Mouse (Mus musculus) embryonic facial prominence, embryonic 13.5 days (tissue): ENCODE results near the gene Prr18. TPM values are rescaled to one million over a fixed set of nuclear protein-coding genes. Genes with fewer than 3 reads are reported as not detected.
"Not testable (repeated sequence)": the region's sequence is repeated elsewhere in the genome, so short reads cannot be mapped to it uniquely, and the experiment has no call there.

Experiments
- ATAC-seq: fragments of 200-750 bp; cut with Nextera tagmentation; 2 replicates; pipeline ENCODE4 v1.8.0; 2017; ENCODE audit warnings: low read depth; ENCODE audit not compliant: insufficient number of reproducible peaks, insufficient read depth, low FRiP score, low TSS enrichment
- H3K27ac ChIP-seq: fragments of 300-500 bp; sonication (generic); 2 replicates; pipeline ENCODE4 v1.5.1; 2015; ENCODE audit warnings: moderate library complexity, mild to moderate bottlenecking, inconsistent platforms
- H3K27me3 ChIP-seq: fragments of 300-500 bp; sonication (generic); 2 replicates; pipeline ENCODE4 v1.6.1; 2015; ENCODE audit warnings: mild to moderate bottlenecking, inconsistent platforms
- H3K36me3 ChIP-seq: fragments of 300-500 bp; sonication (generic); 2 replicates; pipeline ENCODE4 v1.6.1; 2015; ENCODE audit warnings: mild to moderate bottlenecking, inconsistent platforms
- H3K4me1 ChIP-seq: fragments of 300-500 bp; sonication (generic); 2 replicates; pipeline ENCODE4 v1.6.1; 2015; ENCODE audit warnings: inconsistent platforms
- H3K4me2 ChIP-seq: fragments of 300-500 bp; sonication (generic); 2 replicates; pipeline ENCODE4 v1.6.1; 2015; ENCODE audit warnings: moderate library complexity, mild to moderate bottlenecking, inconsistent platforms
- H3K4me3 ChIP-seq: fragments of 300-500 bp; sonication (generic); 2 replicates; pipeline ENCODE4 v1.5.1; 2015; ENCODE audit warnings: mild to moderate bottlenecking, inconsistent platforms
- H3K9ac ChIP-seq: fragments of 300-500 bp; sonication (generic); 2 replicates; pipeline ENCODE4 v1.6.1; 2015; ENCODE audit warnings: mild to moderate bottlenecking, inconsistent platforms
- H3K9me3 ChIP-seq: fragments of 300-500 bp; sonication (generic); 2 replicates; pipeline ENCODE4 v1.6.1; 2016; ENCODE audit warnings: inconsistent platforms
- WGBS: fragments of 180-500 bp; shearing (Covaris S2); methylation state at CpG from one replicate; pipeline ENCODE4 v1.1.7; 2015; ENCODE audit warnings: mixed read lengths; 5-methylcytosine and 5-hydroxymethylcytosine counted together
- polyA plus RNA-seq: library from polyadenylated mRNA; unstranded; fragments of >200 nt; fragmentation: Nextera tagmentation; extraction: Ambion mirVana; gene quantifications from 2 replicates; pipeline ENCODE4 v1.2.1, GENCODE M21; 2015

The Prr18 gene
- polyA plus RNA-seq, 1 experiment from 2014 or later = 0.52 TPM

DNA sequence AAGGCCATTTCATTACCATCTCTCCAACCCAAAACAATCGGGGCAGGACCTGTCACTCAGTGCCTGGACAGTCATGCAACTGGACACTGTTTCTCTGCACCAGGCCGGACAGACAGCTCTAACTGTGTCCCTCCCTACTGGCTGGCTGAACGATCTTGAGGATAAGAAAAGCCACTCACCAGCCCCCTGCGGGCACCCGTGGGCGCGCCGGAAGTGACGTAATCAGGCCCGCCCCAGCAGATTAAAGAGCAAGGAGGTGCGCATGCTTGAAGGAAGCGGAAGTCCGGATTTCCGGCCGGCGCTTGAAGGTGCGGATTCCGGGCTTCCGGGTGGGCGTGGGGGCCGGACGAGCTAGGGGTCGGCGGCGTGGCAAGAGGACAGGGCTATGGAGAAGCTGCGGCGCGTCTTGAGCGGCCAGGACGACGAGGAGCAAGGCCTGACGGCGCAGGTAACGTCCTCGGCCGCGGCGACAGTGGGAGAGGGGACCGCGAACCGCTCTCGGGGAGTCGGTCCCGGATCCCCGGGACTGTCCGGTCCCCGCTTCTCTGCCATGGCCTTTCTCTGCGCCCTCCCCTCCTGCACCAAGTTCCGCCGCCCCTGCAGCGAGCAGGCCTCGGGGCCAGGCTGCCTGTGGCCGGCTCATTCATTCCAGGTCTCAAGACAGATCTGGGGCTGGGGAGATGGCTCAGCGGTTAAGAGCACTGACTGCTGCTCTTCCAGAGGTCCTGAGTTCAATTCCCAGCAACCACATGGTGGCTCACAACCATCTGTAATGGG lies 26.2 kb upstream of the Prr18 start, which contains the start of gene Sft2d1:
Gene Sft2d1 (plus strand): TSS at position 265 of the 777 bp plus-strand sequence.
- peak within 1 kb of the TSS; percentile 84 for H3K9ac ChIP-seq
- WGBS = under 1% methylated on average over 54 of the region's 54 CpGs
- no peaks in the 10 kb centered on the region for H3K36me3 ChIP-seq
- H3K4me1 ChIP-seq = peaks cover 16% of the 10 kb centered on the region
- H3K27ac ChIP-seq = peak within 1 kb of the TSS; percentile 74
- peak within 1 kb of the TSS; percentile 85 for H3K4me3 ChIP-seq
- H3K9me3 ChIP-seq = no peaks in the 10 kb centered on the region
- peak; percentile 89 for ATAC-seq
- H3K4me2 ChIP-seq = peak within 1 kb of the TSS; percentile 70
- no peaks in the 10 kb centered on the region for H3K27me3 ChIP-seq

DNA sequence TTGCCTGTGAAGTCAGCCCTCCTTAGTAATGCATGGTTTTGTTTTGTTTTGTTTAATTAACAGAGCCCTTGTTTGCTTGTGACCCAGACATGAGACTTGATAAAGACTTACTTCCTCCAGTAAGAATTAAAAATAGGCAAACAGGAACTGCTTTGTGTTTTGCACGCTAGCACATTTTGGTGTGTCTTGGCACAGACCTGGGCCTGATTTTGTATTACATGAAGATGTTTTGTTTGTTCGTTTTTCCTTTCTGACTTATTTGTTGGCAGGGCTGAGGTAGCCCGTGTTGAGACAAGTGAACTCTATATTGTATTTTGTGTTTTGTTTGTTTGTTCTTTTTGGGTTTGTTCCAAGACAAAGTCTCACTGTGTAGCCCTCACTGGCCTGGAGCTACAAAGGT lies 25.5 kb upstream of the Prr18 start:
- Histone ChIP-seq H3K4me2 (peak overlapping the region; percentile 70), H3K27ac (no peak overlapping the region), H3K4me1 (peaks cover 16% of the 10 kb centered on the region), H3K27me3 (no peaks in the 10 kb centered on the region), H3K9me3 (no peaks in the 10 kb centered on the region), H3K36me3 (no peaks in the 10 kb centered on the region), H3K4me3 (peak overlapping the region; percentile 85), H3K9ac (peak overlapping the region; percentile 84)
- ATAC-seq = no peak
- 53% methylated on average over 3 of the region's 3 CpGs for WGBS

DNA sequence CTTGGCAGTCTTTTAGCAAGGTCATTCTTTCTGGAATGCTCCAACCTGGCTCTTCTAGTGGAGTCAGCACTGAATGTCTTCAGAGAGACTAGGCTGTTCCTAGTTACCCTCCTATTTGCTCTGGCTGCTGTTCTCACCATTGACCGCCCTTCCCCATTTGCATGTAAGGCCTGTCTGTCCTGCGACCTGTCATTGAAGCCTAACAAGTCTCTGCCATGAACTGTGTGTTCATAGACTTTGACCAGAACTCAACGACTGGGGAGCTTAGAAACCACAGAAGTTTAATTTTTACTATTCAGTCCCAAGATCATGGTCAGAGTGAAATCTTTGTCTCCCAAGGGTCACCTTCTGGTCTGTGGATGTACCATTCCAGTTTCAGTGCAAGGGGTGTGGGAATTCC lies 23.3 kb upstream of the Prr18 start:
- Histone ChIP-seq H3K36me3 (no peaks in the 10 kb centered on the region), H3K4me2 (no peak overlapping the region), H3K4me3 (no peak overlapping the region), H3K9ac (no peak overlapping the region), H3K4me1 (peaks cover 16% of the 10 kb centered on the region), H3K27ac (no peak overlapping the region), H3K27me3 (no peaks in the 10 kb centered on the region), H3K9me3 (no peaks in the 10 kb centered on the region)
- WGBS = 89% methylated on average over 3 of the region's 3 CpGs
- ATAC-seq = no peak

DNA sequence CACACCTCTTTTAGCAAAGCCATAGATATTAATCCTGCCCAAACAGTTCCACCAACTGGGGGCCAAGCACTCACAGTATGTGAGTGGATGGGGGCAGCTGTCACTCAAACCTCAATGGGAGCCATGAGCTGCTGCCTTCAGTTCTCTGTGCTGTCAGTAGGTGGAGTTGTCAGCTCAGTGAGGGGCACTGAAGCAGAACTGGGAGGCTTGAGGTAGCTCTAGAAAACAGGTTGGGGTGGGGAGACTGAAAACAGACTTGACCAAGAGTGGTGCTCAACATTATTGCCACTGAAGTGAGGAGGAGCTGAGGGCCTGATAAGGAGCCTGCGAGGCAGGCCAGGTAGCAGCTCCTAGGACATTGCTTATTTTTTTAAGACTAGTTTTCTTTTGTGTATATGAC lies 21.0 kb upstream of the Prr18 start:
- WGBS = 92% methylated on average over 1 of the region's 1 CpGs

DNA sequence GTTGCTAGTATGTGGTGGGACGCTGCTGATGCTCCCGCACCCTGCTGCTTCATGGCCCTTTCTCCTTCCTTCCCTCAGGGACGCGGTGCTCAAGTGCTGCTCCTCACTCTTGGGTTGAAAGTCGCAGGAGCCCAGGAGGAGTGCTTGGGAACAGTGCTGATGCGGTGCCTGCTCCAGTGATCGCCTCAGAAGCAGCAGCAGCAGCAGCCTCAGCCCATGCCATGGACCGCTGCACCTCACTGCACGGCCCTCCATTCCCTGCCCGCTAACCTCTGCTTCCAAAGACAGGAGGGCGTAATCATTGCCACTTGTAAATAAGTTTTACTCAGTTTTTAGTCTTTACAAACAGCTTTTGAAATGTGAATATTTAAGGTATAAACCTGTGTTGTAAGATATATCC lies 10.4 kb upstream of the Prr18 start:
- not testable (repeated sequence) for ATAC-seq, H3K4me1 ChIP-seq, H3K4me3 ChIP-seq, H3K27me3 ChIP-seq, H3K9ac ChIP-seq, H3K4me2 ChIP-seq, H3K27ac ChIP-seq, H3K9me3 ChIP-seq
- H3K36me3 ChIP-seq = peaks cover 19% of the 10 kb centered on the region
- 92% methylated on average over 10 of the region's 11 CpGs for WGBS

More for the DNA sequence above, 21.0 kb upstream of the Prr18 start:
- Histone ChIP-seq H3K4me3 (no peak overlapping the region), H3K4me1 (peaks cover 16% of the 10 kb centered on the region), H3K27me3 (no peaks in the 10 kb centered on the region), H3K36me3 (no peaks in the 10 kb centered on the region), H3K9ac (no peak overlapping the region), H3K27ac (no peak overlapping the region), H3K4me2 (no peak overlapping the region), H3K9me3 (no peaks in the 10 kb centered on the region)
- 0 out of 2 replicates have a peak, but pooled peaks have one; percentile 32 for ATAC-seq

DNA sequence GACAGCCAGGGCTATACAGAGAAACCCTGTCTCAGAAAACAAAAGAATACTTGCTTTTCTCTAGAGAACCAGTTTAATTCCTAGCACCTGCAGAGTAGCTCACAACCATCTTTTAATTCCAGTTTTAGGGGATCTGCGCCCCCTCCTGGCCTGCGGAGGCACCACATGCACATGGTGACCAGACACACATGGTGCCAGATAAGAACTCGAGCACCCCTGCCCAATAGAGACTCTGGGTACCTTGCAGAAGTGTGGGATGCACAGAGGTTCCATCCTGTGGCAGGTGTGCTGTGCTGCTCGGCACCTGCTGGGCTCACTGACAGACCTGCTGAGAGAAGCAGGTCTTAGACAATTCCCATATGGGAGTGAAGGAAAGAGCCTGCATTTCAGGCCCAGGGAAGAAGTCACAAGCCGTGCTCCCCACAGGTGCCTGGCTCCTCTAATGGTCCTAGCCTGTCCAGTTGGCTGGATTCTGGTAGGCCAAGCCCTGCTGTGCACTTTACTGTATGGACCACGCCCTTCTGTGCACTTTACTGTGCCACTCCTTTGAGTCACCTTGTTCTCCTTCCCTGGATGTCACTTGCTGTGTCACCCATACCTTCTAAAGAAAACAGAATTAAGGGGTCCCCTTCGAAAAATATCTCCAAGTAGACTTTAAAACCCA lies 8.6 kb upstream of the Prr18 start:
- no peak for ATAC-seq
- H3K27me3 ChIP-seq = no peaks in the 10 kb centered on the region
- H3K4me1 ChIP-seq = no peaks in the 10 kb centered on the region
- no peak overlapping the region for H3K27ac ChIP-seq
- H3K9me3 ChIP-seq = no peaks in the 10 kb centered on the region
- WGBS = 66% methylated on average over 7 of the region's 7 CpGs
- no peak overlapping the region for H3K4me3 ChIP-seq
- no peak overlapping the region for H3K4me2 ChIP-seq
- no peak overlapping the region for H3K9ac ChIP-seq
- H3K36me3 ChIP-seq = peaks cover 17% of the 10 kb centered on the region

DNA sequence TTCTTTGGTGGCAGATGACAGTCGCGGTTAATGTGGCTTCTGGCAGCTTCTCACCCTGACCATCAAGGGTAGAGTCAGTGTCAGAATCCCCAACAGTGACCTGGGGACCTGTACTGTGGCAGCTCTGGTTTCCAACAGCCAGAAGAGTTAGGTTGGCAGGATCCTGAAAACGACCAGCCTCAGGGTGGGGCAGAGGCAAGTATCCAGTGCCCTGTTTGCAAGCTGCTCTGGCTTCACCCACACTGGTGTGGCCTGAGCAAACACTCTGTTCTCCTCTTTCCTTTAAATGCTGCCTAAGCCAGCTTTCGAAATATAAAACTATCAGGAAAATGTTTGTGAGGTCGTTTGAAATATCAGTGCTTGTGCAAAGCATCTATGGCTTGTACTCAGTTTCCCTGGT lies 6.7 kb upstream of the Prr18 start:
- H3K36me3 ChIP-seq = peaks cover 13% of the 10 kb centered on the region
- no peak overlapping the region for H3K4me3 ChIP-seq
- no peak for ATAC-seq
- 71% methylated on average over 5 of the region's 5 CpGs for WGBS
- H3K4me2 ChIP-seq = no peak overlapping the region
- H3K9me3 ChIP-seq = no peaks in the 10 kb centered on the region
- H3K27ac ChIP-seq = no peak overlapping the region
- H3K27me3 ChIP-seq = no peaks in the 10 kb centered on the region
- no peaks in the 10 kb centered on the region for H3K4me1 ChIP-seq
- no peak overlapping the region for H3K9ac ChIP-seq

DNA sequence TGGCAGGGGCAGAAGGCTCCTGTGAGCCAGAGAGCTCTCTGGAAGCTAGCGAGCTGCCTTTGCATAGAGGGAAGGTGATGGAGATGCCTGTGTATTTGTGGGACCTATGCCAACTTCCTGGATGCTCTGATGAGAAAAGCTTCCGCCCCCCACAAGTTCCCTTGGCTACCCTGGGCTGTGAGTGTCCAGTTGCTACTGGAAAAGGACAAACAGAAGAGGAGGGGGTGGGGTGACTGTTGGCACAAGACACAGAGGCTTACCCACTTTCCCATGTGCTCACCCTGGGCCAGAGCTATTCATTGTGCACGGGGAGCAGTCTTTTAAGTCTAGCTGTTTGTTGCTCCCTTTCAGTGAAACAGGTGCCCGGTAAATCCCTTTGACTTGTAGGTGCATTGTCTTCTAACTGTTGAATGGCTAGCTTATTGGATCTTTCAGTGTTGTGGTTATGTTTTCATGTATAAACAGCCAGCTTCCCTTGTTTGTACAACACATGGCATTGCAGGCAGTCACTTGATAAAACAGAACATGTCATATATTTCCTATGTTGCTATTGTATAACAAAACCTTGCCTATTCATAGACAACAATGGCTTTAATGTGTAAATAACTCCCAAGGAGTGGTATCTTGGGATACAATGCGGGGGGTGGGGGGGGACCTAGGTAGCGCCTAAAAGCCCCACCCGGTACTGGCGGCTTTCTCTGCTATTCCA lies 2.6 kb downstream of the Prr18 start:
- Histone ChIP-seq H3K4me2 (peak overlapping the region; percentile 100), H3K9ac (peak overlapping the region; percentile 72; the same call in 1 of the 2 replicates), H3K9me3 (no peaks in the 10 kb centered on the region), H3K27me3 (peaks cover 48% of the 10 kb centered on the region), H3K4me3 (peak overlapping the region; percentile 55), H3K36me3 (no peaks in the 10 kb centered on the region), H3K27ac (no peak overlapping the region), H3K4me1 (peaks cover 13% of the 10 kb centered on the region)
- WGBS = 28% methylated on average over 8 of the region's 8 CpGs
- no peak for ATAC-seq

DNA sequence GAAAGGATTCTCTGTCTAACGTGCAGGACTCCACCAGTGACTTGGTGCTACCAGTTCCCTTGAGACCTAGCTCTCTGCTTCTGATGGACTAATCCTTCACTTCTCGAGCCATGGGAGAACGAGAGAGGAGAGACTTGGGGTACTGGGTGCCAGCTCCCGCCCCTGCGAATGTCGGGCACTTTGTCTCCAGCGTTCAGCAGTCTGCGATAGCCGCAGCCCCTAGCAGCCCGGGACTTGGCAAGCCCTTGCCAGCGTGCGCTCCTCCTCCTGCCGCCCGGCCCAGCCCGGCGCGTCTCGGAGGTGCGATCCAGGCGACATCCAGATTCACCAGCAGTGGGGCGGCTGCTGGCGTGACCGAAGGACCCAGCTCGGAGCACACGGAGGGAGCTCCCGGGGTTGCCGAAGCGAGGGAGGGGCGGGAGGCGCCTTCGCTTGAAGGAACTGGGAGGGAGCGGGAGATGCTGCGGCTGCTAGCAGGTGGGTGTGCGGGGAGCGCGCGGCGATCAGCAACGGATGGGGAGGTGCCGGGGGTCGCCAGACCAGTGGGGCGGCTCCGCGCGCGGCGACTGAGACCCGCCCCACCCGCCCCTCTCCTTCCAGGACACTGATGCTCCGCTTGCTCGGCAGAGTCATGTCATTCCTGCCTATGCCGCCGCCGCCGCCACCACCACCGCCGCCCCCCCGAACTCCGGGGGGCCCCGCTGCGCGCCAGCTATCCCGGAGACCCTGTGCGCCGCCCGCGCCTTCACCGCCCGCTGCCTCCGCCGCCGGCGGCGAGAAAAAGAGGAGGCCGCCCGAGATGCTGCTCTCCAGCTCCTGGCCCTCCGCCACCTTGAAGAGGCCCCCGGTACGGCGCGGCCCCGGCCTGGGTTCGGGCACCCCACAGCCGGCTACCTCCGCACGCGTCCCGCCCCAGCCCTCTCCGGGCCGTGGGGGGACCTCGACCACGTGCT lies 3.4 kb downstream of the Prr18 start:
- peaks cover 48% of the 10 kb centered on the region for H3K27me3 ChIP-seq
- peak overlapping the region; percentile 72 for H3K9ac ChIP-seq
- under 1% methylated on average over 60 of the region's 92 CpGs for WGBS
- H3K4me2 ChIP-seq = peak overlapping the region; percentile 100
- ATAC-seq = 0 out of 2 replicates have a peak, but pooled peaks have one; percentile 26
- peaks cover 13% of the 10 kb centered on the region for H3K4me1 ChIP-seq
- H3K4me3 ChIP-seq = peak overlapping the region; percentile 55
- no peak overlapping the region for H3K27ac ChIP-seq
- H3K9me3 ChIP-seq = no peaks in the 10 kb centered on the region
- no peaks in the 10 kb centered on the region for H3K36me3 ChIP-seq

DNA sequence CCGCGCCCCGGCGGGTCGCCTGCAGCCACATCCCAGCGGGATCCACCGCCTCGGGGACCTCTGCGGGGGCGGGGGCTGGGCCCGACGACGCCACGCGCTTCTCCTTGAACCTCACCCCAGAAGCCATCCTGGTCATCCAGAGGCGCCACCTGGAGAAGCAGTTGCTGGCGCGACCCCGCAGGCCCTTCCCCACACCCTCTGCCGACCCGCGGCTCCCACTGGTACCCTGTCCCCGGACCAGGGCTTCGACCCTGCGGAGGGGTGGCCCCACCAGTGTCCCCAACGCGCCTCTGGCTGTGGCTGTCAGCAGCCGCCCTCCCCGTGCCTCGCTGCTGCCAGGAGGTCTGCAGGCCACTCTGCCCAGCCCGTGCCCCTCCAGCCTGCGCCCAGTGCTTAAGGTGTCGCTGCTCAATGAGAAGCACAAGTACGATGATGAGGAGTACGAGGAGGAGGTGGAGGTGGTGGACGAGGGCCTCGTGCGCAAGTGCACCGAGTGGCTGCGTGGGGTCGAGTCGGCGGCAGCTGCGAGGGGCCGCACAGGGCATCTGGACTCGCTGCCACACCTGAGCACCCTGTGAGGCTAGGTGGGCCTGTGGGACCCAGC lies 4.2 kb downstream of the Prr18 start:
- WGBS = 10% methylated on average over 46 of the region's 46 CpGs
- no peak for ATAC-seq

More for the DNA sequence above, 4.2 kb downstream of the Prr18 start:
- Histone ChIP-seq H3K4me1 (peaks cover 13% of the 10 kb centered on the region), H3K9me3 (no peaks in the 10 kb centered on the region), H3K27ac (no peak overlapping the region), H3K9ac (peak overlapping the region; percentile 72), H3K4me3 (peak overlapping the region; percentile 55), H3K36me3 (no peaks in the 10 kb centered on the region), H3K27me3 (peaks cover 48% of the 10 kb centered on the region), H3K4me2 (peak overlapping the region; percentile 100)
